Mouse (Mus musculus): Measurements from ENCODE around the gene Slit1.

GRCm38 (mm10) chr19:41754760-41755159 lies 11.3 kb upstream of the Slit1 start:
- TF ChIP-seq CTCF (IDR thresholded peaks at IDR 0.05; ENCODE audit: insufficient read depth, low read depth, low read length), result no peak
- no peak for TF ChIP-seq POLR2A (IDR thresholded peaks at IDR 0.05; ENCODE audit: insufficient read depth, low read depth, low read length)
